Mouse (Mus musculus): ENCODE measurements around the gene Gm28305.

GRCm38 (mm10) chr9:104070241-104070640 lies 29.8 kb downstream of the Gm28305 start:
- TF ChIP-seq CTCF (conservative IDR thresholded peaks at IDR 0.05; ENCODE audit: insufficient read depth, insufficient read length, low read depth, low read length) (no peak), POLR2A (IDR thresholded peaks at IDR 0.05; ENCODE audit: low read depth, low read length) (no peak)

Data from kidney, adult 2 months (tissue).